Mouse (Mus musculus): ENCODE data around the gene Arhgef28. TPM values are rescaled to one million over a fixed set of nuclear protein-coding genes. Genes with fewer than 3 reads are reported as not detected.

Arhgef28 gene
- not detected in 2 replicates for total RNA-seq (2014; fragmentation: Nextera tagmentation)
- under 0.01 and 0.11 TPM in 2 replicates for total RNA-seq (2017)
- not detected in 2 replicates for polyA plus RNA-seq (2012)

DNA sequence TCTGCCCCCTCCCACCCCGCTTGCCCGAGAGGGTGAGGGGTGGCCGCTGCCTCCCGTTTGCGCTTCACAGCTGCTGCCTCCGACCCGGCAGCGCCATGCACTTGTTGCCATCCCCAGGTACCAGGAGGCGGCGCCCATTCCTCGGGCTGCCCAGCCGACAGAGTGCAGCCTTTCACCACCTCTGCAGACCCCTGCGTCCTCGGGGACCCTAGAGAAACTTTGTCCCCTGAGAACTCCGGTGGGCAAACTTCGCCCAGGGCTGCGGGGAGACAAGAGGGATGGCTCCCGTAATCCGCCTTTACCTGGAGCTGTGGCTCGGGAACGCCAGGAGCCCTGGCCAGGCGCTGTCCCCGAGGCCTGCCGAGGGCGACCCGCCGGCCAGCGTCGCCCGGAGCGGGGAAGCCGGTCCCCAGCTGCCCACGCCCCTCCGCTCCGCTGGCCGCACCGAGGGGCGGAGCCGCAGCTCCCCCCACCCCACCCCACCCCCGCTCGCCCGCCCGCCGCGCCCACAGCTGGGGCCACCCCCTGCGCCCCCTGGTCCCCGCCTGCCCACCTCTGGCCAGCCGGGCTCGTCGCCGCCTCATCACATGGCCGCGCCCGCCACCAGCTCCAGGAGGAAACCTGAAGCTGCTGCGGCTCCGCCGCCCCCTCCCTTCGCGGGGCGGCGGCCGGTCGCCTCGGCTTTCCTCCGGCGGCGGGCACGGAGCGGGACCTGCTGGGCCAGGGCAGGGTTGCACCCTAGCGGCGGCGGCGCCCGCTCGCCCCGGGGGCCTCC lies at the start of gene Arhgef28:
Arhgef28 (minus strand) TSS at position 669 of the 775 bp plus-strand sequence.
- no peaks in the 10 kb centered on the region for H3K9me3 ChIP-seq (replicated peaks)
- ATAC-seq (ENCODE audit: extremely low read depth, insufficient number of reproducible peaks, low FRiP score, poor library complexity, severe bottlenecking) = no peak
- 0 out of 2 replicates have a peak, but pooled peaks cover 6% of the 10 kb centered on the region for H3K4me1 ChIP-seq (ENCODE audit: insufficient read depth, low read depth, low read length)
- H3K27me3 ChIP-seq (ENCODE audit: insufficient read depth, low read length) = peaks cover 34% of the 10 kb centered on the region
- TF ChIP-seq GATA1 (IDR thresholded peaks at IDR 0.05; ENCODE audit: borderline replicate concordance, low read length) (no peak), TAL1 (conservative IDR thresholded peaks at IDR 0.05; ENCODE audit: low read depth, low read length) (no peak), GATA2 (IDR thresholded peaks at IDR 0.05; ENCODE audit: borderline replicate concordance, low read depth, low read length) (no peak), CTCF (IDR thresholded peaks at IDR 0.05; ENCODE audit: low read depth, low read length) (no peak), POLR2AphosphoS5 (IDR thresholded peaks at IDR 0.05; ENCODE audit: insufficient replicate concordance, low read depth, low read length) (no peak)
- H3K4me3 ChIP-seq (ENCODE audit: low read depth, low read length) = no peak within 1 kb of the TSS
- no peak for DNase-seq (ENCODE audit: low spot score)
- H3K36me3 ChIP-seq (replicated peaks) = no peaks in the 10 kb centered on the region

DNA sequence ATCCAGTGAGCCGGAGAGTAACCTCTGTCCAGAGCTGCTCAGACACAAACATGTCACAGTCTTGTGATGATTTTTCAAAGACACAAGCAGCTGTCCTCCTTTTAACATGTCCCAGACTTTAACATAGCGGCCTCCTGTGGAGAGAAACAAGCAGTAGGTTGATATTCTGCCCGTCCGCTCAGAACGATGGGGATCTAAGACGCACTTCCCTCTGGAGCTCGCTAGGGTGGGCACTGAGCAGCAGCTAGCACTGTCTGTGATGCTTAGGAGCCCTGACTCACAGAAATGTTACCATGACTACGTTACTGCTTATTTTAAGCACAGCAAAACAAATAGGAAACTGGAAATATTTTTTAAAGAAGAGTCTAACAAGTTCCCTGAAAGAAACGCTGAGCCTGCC lies 48.7 kb upstream of the Arhgef28 start:
- H3K9me3 ChIP-seq (replicated peaks) = no peaks in the 10 kb centered on the region
- no peaks in the 10 kb centered on the region for H3K27me3 ChIP-seq (ENCODE audit: insufficient read depth, low read length)
- DNase-seq (ENCODE audit: low spot score) (no peak), ATAC-seq (ENCODE audit: extremely low read depth, insufficient number of reproducible peaks, low FRiP score, poor library complexity, severe bottlenecking) (no peak)
- TF ChIP-seq CTCF (IDR thresholded peaks at IDR 0.05; ENCODE audit: low read depth, low read length) (no peak), GATA1 (IDR thresholded peaks at IDR 0.05; ENCODE audit: borderline replicate concordance, low read length) (no peak), POLR2AphosphoS5 (IDR thresholded peaks at IDR 0.05; ENCODE audit: insufficient replicate concordance, low read depth, low read length) (no peak), TAL1 (conservative IDR thresholded peaks at IDR 0.05; ENCODE audit: low read depth, low read length) (no peak), GATA2 (IDR thresholded peaks at IDR 0.05; ENCODE audit: borderline replicate concordance, low read depth, low read length) (no peak)
- no peak overlapping the region for H3K4me3 ChIP-seq (ENCODE audit: low read depth, low read length)
- no peaks in the 10 kb centered on the region for H3K4me1 ChIP-seq (ENCODE audit: insufficient read depth, low read depth, low read length)
- H3K36me3 ChIP-seq (replicated peaks) = peaks cover 95% of the 10 kb centered on the region

DNA sequence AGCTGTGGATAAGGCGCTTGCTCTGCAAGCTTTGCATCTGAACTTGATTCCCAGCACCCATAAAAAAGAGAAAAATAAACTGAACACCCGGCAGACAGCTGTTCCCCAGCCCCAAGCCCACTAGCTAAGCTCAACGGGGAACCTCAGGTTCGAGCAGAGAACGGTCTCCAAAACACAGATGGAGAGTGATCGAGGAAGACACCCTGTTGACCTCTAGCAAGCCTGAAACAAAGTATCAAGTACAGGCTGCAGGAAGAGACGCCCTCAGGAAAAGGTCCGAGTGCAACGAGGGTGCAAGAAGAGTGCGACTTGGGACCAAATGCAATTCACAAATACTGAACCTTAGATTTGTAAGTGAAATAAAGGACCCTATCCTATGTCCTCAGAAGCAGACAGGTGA lies 43.4 kb upstream of the Arhgef28 start:
- no peak for TF ChIP-seq POLR2AphosphoS5 (IDR thresholded peaks at IDR 0.05; ENCODE audit: insufficient replicate concordance, low read depth, low read length)
- no peak for TF ChIP-seq GATA1 (IDR thresholded peaks at IDR 0.05; ENCODE audit: borderline replicate concordance, low read length)
- no peak for TF ChIP-seq GATA2 (IDR thresholded peaks at IDR 0.05; ENCODE audit: borderline replicate concordance, low read depth, low read length)
- TF ChIP-seq TAL1 (conservative IDR thresholded peaks at IDR 0.05; ENCODE audit: low read depth, low read length) = no peak
- TF ChIP-seq CTCF (IDR thresholded peaks at IDR 0.05; ENCODE audit: low read depth, low read length) = no peak
- H3K9me3 ChIP-seq (replicated peaks) = no peaks in the 10 kb centered on the region
- peaks cover 85% of the 10 kb centered on the region for H3K36me3 ChIP-seq (replicated peaks)
- peaks cover 4% of the 10 kb centered on the region; the same call in 1 of the 2 replicates for H3K4me1 ChIP-seq (ENCODE audit: insufficient read depth, low read depth, low read length)
- DNase-seq (ENCODE audit: low spot score) (no peak), ATAC-seq (ENCODE audit: extremely low read depth, insufficient number of reproducible peaks, low FRiP score, poor library complexity, severe bottlenecking) (no peak)
- no peaks in the 10 kb centered on the region for H3K27me3 ChIP-seq (ENCODE audit: insufficient read depth, low read length)
- no peak overlapping the region for H3K4me3 ChIP-seq (ENCODE audit: low read depth, low read length)

DNA sequence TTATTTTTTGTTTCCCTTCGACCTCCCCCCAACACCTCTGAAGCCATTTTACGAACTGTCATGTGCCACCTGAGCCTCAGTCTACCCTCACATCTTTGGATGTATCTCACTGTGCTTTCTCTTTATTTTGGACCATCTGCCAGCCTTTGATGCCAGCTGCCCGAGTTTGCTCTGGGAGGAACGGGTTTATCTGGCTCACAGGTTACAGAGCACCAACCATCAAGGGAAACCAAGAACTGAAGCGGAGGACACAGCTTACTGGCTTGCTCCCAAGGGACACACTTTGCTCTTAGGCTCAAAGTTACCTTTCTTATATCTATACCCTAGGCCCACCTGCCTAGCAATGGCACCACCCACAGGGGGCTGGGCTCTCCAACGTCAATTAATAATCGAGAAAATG lies 39.1 kb upstream of the Arhgef28 start:
- TF ChIP-seq POLR2AphosphoS5 (IDR thresholded peaks at IDR 0.05; ENCODE audit: insufficient replicate concordance, low read depth, low read length) (no peak), TAL1 (conservative IDR thresholded peaks at IDR 0.05; ENCODE audit: low read depth, low read length) (no peak), CTCF (IDR thresholded peaks at IDR 0.05; ENCODE audit: low read depth, low read length) (no peak), GATA2 (IDR thresholded peaks at IDR 0.05; ENCODE audit: borderline replicate concordance, low read depth, low read length) (no peak), GATA1 (IDR thresholded peaks at IDR 0.05; ENCODE audit: borderline replicate concordance, low read length) (no peak)
- 0 out of 2 replicates have a peak, but pooled peaks cover 2% of the 10 kb centered on the region for H3K9me3 ChIP-seq (replicated peaks)

DNA sequence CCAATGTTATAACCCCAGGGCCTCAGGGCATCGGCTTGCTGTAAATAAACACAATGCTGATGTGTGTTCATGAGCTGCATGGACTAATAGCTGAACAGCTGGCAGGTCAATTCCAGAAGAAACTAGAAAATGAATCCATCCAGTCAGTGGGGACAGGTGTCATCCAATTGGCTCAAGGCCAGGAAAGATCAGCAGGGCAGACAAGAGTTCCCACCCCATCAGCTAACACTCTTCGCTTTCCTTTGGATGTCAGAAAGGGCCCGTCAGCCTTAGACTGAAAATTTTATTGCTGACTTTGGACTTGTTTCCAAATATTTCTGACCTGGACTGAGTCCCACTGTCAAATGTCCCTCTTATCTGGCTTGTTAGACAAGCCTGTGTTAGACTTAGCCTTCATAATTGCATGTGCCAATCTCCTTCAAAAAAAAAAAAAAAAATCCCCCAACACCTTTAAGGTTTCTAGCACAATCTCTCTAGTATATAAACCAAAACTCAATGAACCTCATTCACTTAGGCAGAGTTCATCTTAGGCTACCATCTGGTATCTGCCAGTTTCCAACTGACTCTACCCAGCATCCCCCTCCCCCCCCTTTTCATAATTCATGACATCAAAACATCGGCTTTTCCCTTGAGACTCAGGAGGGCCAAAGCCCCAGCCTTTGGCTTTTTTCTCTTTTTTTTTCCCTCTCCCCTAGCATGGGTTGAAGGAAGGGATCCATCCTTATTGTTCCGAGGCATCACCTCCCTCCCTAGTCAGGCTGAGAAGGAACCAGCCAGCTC lies 38.5 kb upstream of the Arhgef28 start:
- H3K4me3 ChIP-seq (ENCODE audit: low read depth, low read length) = no peak overlapping the region
- peaks cover 38% of the 10 kb centered on the region for H3K36me3 ChIP-seq (replicated peaks)
- H3K9me3 ChIP-seq (replicated peaks) = 0 out of 2 replicates have a peak, but pooled peaks cover 2% of the 10 kb centered on the region
- ATAC-seq (ENCODE audit: extremely low read depth, insufficient number of reproducible peaks, low FRiP score, poor library complexity, severe bottlenecking) (no peak), DNase-seq (ENCODE audit: low spot score) (no peak)
- no peak for TF ChIP-seq TAL1 (conservative IDR thresholded peaks at IDR 0.05; ENCODE audit: low read depth, low read length)
- TF ChIP-seq GATA1 (IDR thresholded peaks at IDR 0.05; ENCODE audit: borderline replicate concordance, low read length) = no peak
- no peak for TF ChIP-seq GATA2 (IDR thresholded peaks at IDR 0.05; ENCODE audit: borderline replicate concordance, low read depth, low read length)
- TF ChIP-seq CTCF (IDR thresholded peaks at IDR 0.05; ENCODE audit: low read depth, low read length) = no peak
- TF ChIP-seq POLR2AphosphoS5 (IDR thresholded peaks at IDR 0.05; ENCODE audit: insufficient replicate concordance, low read depth, low read length) = no peak
- peaks cover 16% of the 10 kb centered on the region for H3K27me3 ChIP-seq (ENCODE audit: insufficient read depth, low read length)
- H3K4me1 ChIP-seq (ENCODE audit: insufficient read depth, low read depth, low read length) = peaks cover 4% of the 10 kb centered on the region; the same call in 1 of the 2 replicates

More for the DNA sequence above, 39.1 kb upstream of the Arhgef28 start:
- DNase-seq (ENCODE audit: low spot score) (no peak), ATAC-seq (ENCODE audit: extremely low read depth, insufficient number of reproducible peaks, low FRiP score, poor library complexity, severe bottlenecking) (no peak)
- peaks cover 14% of the 10 kb centered on the region for H3K27me3 ChIP-seq (ENCODE audit: insufficient read depth, low read length)
- H3K4me1 ChIP-seq (ENCODE audit: insufficient read depth, low read depth, low read length) = peaks cover 4% of the 10 kb centered on the region; the same call in 1 of the 2 replicates
- no peak overlapping the region for H3K4me3 ChIP-seq (ENCODE audit: low read depth, low read length)
- H3K36me3 ChIP-seq (replicated peaks) = peaks cover 45% of the 10 kb centered on the region
